Mouse (Mus musculus): ENCODE measurements around the gene Hsd3b5.
"Not testable (repeated sequence)": the region's sequence is repeated elsewhere in the genome, so short reads cannot be mapped to it uniquely, and the experiment has no call there.

DNA sequence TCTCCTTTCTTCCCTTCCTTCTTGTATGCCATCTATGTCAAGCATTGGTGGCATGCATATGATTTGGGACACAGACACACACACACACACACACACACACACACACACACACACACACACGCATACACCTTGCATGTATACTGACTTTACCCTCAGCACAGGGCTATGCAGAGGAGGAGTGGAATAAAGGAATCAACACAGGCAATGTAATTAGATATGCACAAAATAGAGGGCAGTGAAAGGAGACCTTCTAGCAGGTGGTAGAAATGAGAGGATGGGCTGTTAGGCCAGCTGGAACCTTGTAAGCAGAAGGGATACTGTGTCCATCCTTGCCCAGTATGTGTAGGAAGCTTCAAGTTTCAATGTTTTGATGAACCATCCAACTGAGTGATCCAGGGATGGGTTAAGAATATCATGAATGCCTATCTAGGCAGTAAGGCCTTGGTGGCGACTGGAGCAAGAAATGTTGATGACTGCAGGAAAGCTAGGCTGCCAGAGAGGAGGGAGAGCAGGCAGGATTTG lies 15.6 kb downstream of the Hsd3b5 start:
- TF ChIP-seq CTCF (IDR thresholded peaks at IDR 0.05; ENCODE audit: low read depth); EP300 (optimal IDR thresholded peaks at IDR 0.05): not testable (repeated sequence)

Data from stomach, postnatal 0 days (tissue).